Mouse (Mus musculus) CH12.LX (cell line): ENCODE measurements at regions not wholly inside any gene's neighbourhood (a gene's known extent, or its start where the extent isn't known, plus 50 kb on each side); places are given as distances from the start of the nearest gene placed in this dataset.
A peak's percentile ranks its signal among the peaks of the same experiment; 100 is the strongest.

ENCODE experiments used
- DNase-seq: peaks from one replicate; pipeline ENCODE4 v3.0.0-alpha.2; 2013; ENCODE audit errors: extremely low read depth
- H3K27ac ChIP-seq: 2 replicates; pipeline ENCODE4 v1.5.1; 2012; ENCODE audit warnings: low read depth, mild to moderate bottlenecking, control low read depth, moderate library complexity; ENCODE audit not compliant: insufficient read depth
- H3K27me3 ChIP-seq: replicated peaks from 2 replicates; pipeline ENCODE3; 2012; ENCODE audit warnings: inconsistent platforms
- H3K36me3 ChIP-seq, 2 experiments: replicated peaks in 1 of 2; 2 replicates each; pipeline versions ENCODE3 to v1.6.1; 2012; ENCODE audit warnings: inconsistent platforms in 1 of 2, low read length in 1 of 2, mild to moderate bottlenecking in 1 of 2, mixed read lengths in 1 of 2, moderate library complexity in 1 of 2; ENCODE audit not compliant: control insufficient read depth in 1 of 2, insufficient read depth in 1 of 2
- H3K4me1 ChIP-seq, 2 experiments: 2 replicates each; pipeline ENCODE4 v1.6.1; 2012; ENCODE audit warnings: inconsistent platforms in 1 of 2, moderate library complexity in 1 of 2; ENCODE audit not compliant: insufficient read depth in 2 of 2, control insufficient read depth in 1 of 2
- H3K4me2 ChIP-seq: 2 replicates; pipeline ENCODE4 v1.6.1; 2012; ENCODE audit warnings: low read depth, mild to moderate bottlenecking, control low read depth; ENCODE audit not compliant: poor library complexity, insufficient read depth, severe bottlenecking
- H3K4me3 ChIP-seq, 3 experiments: fragments of 150-350 bp in 1 of 3; sonication (generic) in 1 of 3; replicated peaks in 1 of 3; 2 replicates each; pipeline versions ENCODE3 to v1.5.1; 2011 to 2012; ENCODE audit warnings: low read depth in 2 of 3, low read length in 2 of 3, mild to moderate bottlenecking in 2 of 3, moderate library complexity in 2 of 3, control low read depth in 1 of 3, improper control_type of control experiment in 1 of 3, inconsistent platforms in 1 of 3, mixed read lengths in 1 of 3; ENCODE audit not compliant: poor library complexity in 1 of 3
- H3K79me2 ChIP-seq: replicated peaks from 2 replicates; pipeline ENCODE4 v1.6.1; 2012; ENCODE audit warnings: mild to moderate bottlenecking, moderate library complexity; ENCODE audit not compliant: control insufficient read depth, poor library complexity, insufficient read depth, severe bottlenecking; ENCODE audit errors: extremely low read depth
- H3K9ac ChIP-seq: 2 replicates; pipeline ENCODE4 v1.6.1; 2012; ENCODE audit warnings: low read depth, mild to moderate bottlenecking, control low read depth, moderate library complexity; ENCODE audit not compliant: insufficient read depth
- H3K9me3 ChIP-seq: replicated peaks from 2 replicates; pipeline ENCODE3; 2012; ENCODE audit warnings: low read length, inconsistent platforms, mixed read lengths
- BHLHE40 ChIP-seq: IDR thresholded peaks from 2 replicates; pipeline ENCODE4 v1.6.1; 2011; ENCODE audit warnings: mild to moderate bottlenecking, low read depth, low read length, improper control_type of control experiment
- CHD1 ChIP-seq: IDR thresholded peaks from 2 replicates; pipeline ENCODE4 v1.6.1; 2012; ENCODE audit warnings: low read depth, low read length, improper control_type of control experiment, inconsistent platforms
- CHD2 ChIP-seq: IDR thresholded peaks from 2 replicates; pipeline ENCODE4 v1.6.1; 2011; ENCODE audit warnings: low read length, improper control_type of control experiment
- E2F4 ChIP-seq: IDR thresholded peaks from 2 replicates; pipeline ENCODE4 v1.6.1; 2011; ENCODE audit warnings: low read depth, low read length, improper control_type of control experiment; ENCODE audit not compliant: insufficient replicate concordance
- GABPA ChIP-seq: IDR thresholded peaks from 2 replicates; pipeline ENCODE4 v1.6.1; 2012; ENCODE audit warnings: low read depth, low read length, improper control_type of control experiment, inconsistent platforms; ENCODE audit not compliant: insufficient replicate concordance
- HCFC1 ChIP-seq: IDR thresholded peaks from 2 replicates; pipeline ENCODE4 v1.6.1; 2012; ENCODE audit warnings: low read depth, mild to moderate bottlenecking, inconsistent platforms, low read length, improper control_type of control experiment
- IRF4 ChIP-seq: IDR thresholded peaks from 2 replicates; pipeline ENCODE4 v1.6.1; 2014; ENCODE audit warnings: low read depth, mild to moderate bottlenecking, inconsistent platforms, low read length, improper control_type of control experiment
- JUN ChIP-seq: IDR thresholded peaks from 2 replicates; pipeline ENCODE4 v1.6.1; 2011; ENCODE audit warnings: low read depth, mild to moderate bottlenecking, low read length, improper control_type of control experiment, moderate library complexity; ENCODE audit not compliant: insufficient read depth
- KAT2A ChIP-seq: IDR thresholded peaks from 2 replicates; pipeline ENCODE4 v1.6.1; 2012; ENCODE audit warnings: low read length, improper control_type of control experiment, inconsistent platforms; ENCODE audit not compliant: insufficient replicate concordance
- MAX ChIP-seq: IDR thresholded peaks from 2 replicates; pipeline ENCODE4 v1.6.1; 2011; ENCODE audit warnings: low read length, improper control_type of control experiment
- MAZ ChIP-seq: IDR thresholded peaks from 2 replicates; pipeline ENCODE4 v1.6.1; 2012; ENCODE audit warnings: low read depth, mild to moderate bottlenecking, inconsistent platforms, low read length, improper control_type of control experiment, moderate library complexity
- MXI1 ChIP-seq: IDR thresholded peaks from 2 replicates; pipeline ENCODE4 v1.6.1; 2011; ENCODE audit warnings: mild to moderate bottlenecking, low read depth, low read length, improper control_type of control experiment
- MYC ChIP-seq: IDR thresholded peaks from 2 replicates; pipeline ENCODE4 v1.6.1; 2011; ENCODE audit warnings: low read depth, mild to moderate bottlenecking, improper control_type of control experiment, low read length
- NELFE ChIP-seq: IDR thresholded peaks from 2 replicates; pipeline ENCODE4 v1.6.1; 2011; ENCODE audit warnings: low read depth, low read length, improper control_type of control experiment
- NRF1 ChIP-seq: IDR thresholded peaks from 2 replicates; pipeline ENCODE4 v1.6.1; 2014; ENCODE audit warnings: low read depth, mild to moderate bottlenecking, inconsistent platforms, low read length, improper control_type of control experiment, moderate library complexity
- POLR2A ChIP-seq: IDR thresholded peaks from 2 replicates; pipeline ENCODE4 v1.6.1; 2011; ENCODE audit warnings: low read depth, mild to moderate bottlenecking, improper control_type of control experiment, low read length
- POLR2AphosphoS2 ChIP-seq: IDR thresholded peaks from 2 replicates; pipeline ENCODE4 v1.6.1; 2011; ENCODE audit warnings: low read depth, low read length, improper control_type of control experiment
- SIN3A ChIP-seq: IDR thresholded peaks from 2 replicates; pipeline ENCODE4 v1.6.1; 2012; ENCODE audit warnings: low read length, improper control_type of control experiment, inconsistent platforms
- TBP ChIP-seq: conservative IDR thresholded peaks from 2 replicates; pipeline ENCODE4 v1.6.1; 2011; ENCODE audit warnings: low read depth, low read length, improper control_type of control experiment
- ZC3H11A ChIP-seq: IDR thresholded peaks from 2 replicates; pipeline ENCODE4 v1.6.1; 2012; ENCODE audit warnings: low read depth, mild to moderate bottlenecking, inconsistent platforms, low read length, improper control_type of control experiment
- ZKSCAN1 ChIP-seq: IDR thresholded peaks from 2 replicates; pipeline ENCODE4 v1.6.1; 2012; ENCODE audit warnings: low read depth, inconsistent platforms, low read length, improper control_type of control experiment, borderline replicate concordance
- ZMIZ1 ChIP-seq: IDR thresholded peaks from 2 replicates; pipeline ENCODE4 v1.6.1; 2012; ENCODE audit warnings: low read depth, mild to moderate bottlenecking, inconsistent platforms, low read length, improper control_type of control experiment
- dilution Hi-C: fragments of 300-500 bp; cut with MboI; formaldehyde crosslinking; loops from 2 replicates; pipeline ENCODE4 v1.14.3; 2020; ENCODE audit warnings: low sequenced_read_pairs; ENCODE audit not compliant: extremely low pct_unique_long_range_greater_than_20kb, extremely low pct_ligation_motif_present
- in situ Hi-C: fragments of 300-500 bp; cut with MboI; formaldehyde crosslinking; loops from 3 replicates; pipeline ENCODE4 v1.14.3; 2019; ENCODE audit warnings: low sequenced_read_pairs, low pct_ligation_motif_present, low pct_unique_long_range_greater_than_20kb, mixed read lengths

DNA sequence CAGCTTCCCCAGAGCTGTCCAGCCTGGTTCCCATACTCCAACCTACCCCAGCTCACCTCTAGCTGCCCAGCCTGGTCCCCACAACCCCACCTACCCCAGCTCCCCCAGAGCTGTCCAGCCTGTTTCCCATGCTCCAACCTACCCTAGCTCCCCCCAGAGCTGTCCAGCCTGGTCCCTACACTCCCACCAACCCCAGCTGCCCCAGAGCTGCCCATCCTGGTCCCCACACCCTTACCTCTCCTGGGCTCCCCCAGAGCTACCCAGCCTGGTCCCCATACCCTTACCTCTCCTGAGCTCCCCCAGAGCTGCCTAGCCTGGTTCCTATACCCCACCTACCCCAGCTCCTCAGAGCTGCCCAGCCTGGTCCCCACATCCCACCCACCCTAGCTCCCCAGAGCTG, 125.3 kb upstream of the Adam6b start:
- Histone ChIP-seq H3K36me3 (peaks cover 0 to 11% of the 10 kb centered on the region in 2 experiments), H3K9me3 (no peaks in the 10 kb centered on the region), H3K9ac (no peak overlapping the region)
- TF ChIP-seq CHD2 (no peak), TBP (no peak), HCFC1 (no peak), MYC (no peak), CHD1 (no peak), BHLHE40 (no peak), ZC3H11A (no peak), GABPA (no peak), ZKSCAN1 (no peak), MAZ (no peak), JUN (no peak), E2F4 (no peak), POLR2A (no peak), SIN3A (no peak), POLR2AphosphoS2 (no peak), NRF1 (no peak), IRF4 (no peak), KAT2A (no peak), MAX (no peak), ZMIZ1 (no peak)
- TF ChIP-seq, all 38 proteins: peak for 0
- Histone ChIP-seq H3K4me3 (peak overlapping the region; percentile 10 to 52 (median 41)), H3K4me1 (peaks cover 0 to 18% of the 10 kb centered on the region in 2 experiments; a peak in 2 of 4 replicates), H3K27me3 (no peaks in the 10 kb centered on the region), H3K79me2 (no peaks in the 10 kb centered on the region), H3K27ac (no peak overlapping the region), H3K4me2 (no peak overlapping the region)
- in situ Hi-C loops, result no loop called here
- dilution Hi-C loops, result no loop called here
- no peak for DNase-seq

- H3K27me3 ChIP-seq, result no peaks in the 10 kb centered on the region
- TF ChIP-seq MXI1 (no peak), CHD1 (no peak), POLR2AphosphoS2 (no peak), NELFE (no peak), ZKSCAN1 (no peak)
- dilution Hi-C loops, result no loop called here
- in situ Hi-C loops, result no loop called here
- no peak for DNase-seq
- H3K9me3 ChIP-seq, result no peaks in the 10 kb centered on the region
- no peak overlapping the region for H3K9ac ChIP-seq
- no peak overlapping the region for H3K4me2 ChIP-seq
- peaks cover 0 to 11% of the 10 kb centered on the region in 2 experiments for H3K36me3 ChIP-seq
- H3K4me3 ChIP-seq, result peak overlapping the region; percentile 7 to 52 (median 38)
- no peak overlapping the region for H3K27ac ChIP-seq
- no peaks in the 10 kb centered on the region for H3K79me2 ChIP-seq
- peaks cover 0 to 18% of the 10 kb centered on the region in 2 experiments; a peak in 2 of 4 replicates for H3K4me1 ChIP-seq
These were observed 124.9 kb upstream of the Adam6b start for GRCm38 (mm10) chr12:113364437-113364836.
